Mouse (Mus musculus): ENCODE measurements around the gene Bst2.

The Bst2 gene

GRCm38 (mm10) chr8:71513018-71513754 is 24.1 kb downstream of the Bst2 start:
- no peak for DNase-seq (ENCODE audit: low read depth, low spot score)
- no peaks in the 10 kb centered on the region for H3K27me3 ChIP-seq (ENCODE audit: control insufficient read depth, insufficient read depth, low read length, poor library complexity, severe bottlenecking)
- H3K36me3 ChIP-seq (ENCODE audit: control insufficient read depth, insufficient read depth, low read length, poor library complexity, severe bottlenecking): no peaks in the 10 kb centered on the region

- no peak for DNase-seq (ENCODE audit: low read depth, low spot score)
- H3K27me3 ChIP-seq (ENCODE audit: control insufficient read depth, insufficient read depth, low read length, poor library complexity, severe bottlenecking): no peaks in the 10 kb centered on the region
- H3K36me3 ChIP-seq (ENCODE audit: control insufficient read depth, insufficient read depth, low read length, poor library complexity, severe bottlenecking): no peaks in the 10 kb centered on the region
Measured at GRCm38 (mm10) chr8:71511644-71512043, 25.6 kb downstream of the Bst2 start, which contains the start of gene Plvap. Gene Plvap (minus strand): TSS chr8:71511752.

GRCm38 (mm10) chr8:71509316-71509715 is 27.9 kb downstream of the Bst2 start:
- H3K27me3 ChIP-seq (ENCODE audit: control insufficient read depth, insufficient read depth, low read length, poor library complexity, severe bottlenecking): no peaks in the 10 kb centered on the region
- no peak for DNase-seq (ENCODE audit: low read depth, low spot score)
- no peaks in the 10 kb centered on the region for H3K36me3 ChIP-seq (ENCODE audit: control insufficient read depth, insufficient read depth, low read length, poor library complexity, severe bottlenecking)

GRCm38 (mm10) chr8:71507589-71508104 is 29.6 kb downstream of the Bst2 start:
- no peak for DNase-seq (ENCODE audit: low read depth, low spot score)
- Histone ChIP-seq H3K27me3 (ENCODE audit: control insufficient read depth, insufficient read depth, low read length, poor library complexity, severe bottlenecking) (no peaks in the 10 kb centered on the region), H3K36me3 (ENCODE audit: control insufficient read depth, insufficient read depth, low read length, poor library complexity, severe bottlenecking) (no peaks in the 10 kb centered on the region)

GRCm38 (mm10) chr8:71505979-71506378 is 31.3 kb downstream of the Bst2 start:
- DNase-seq (ENCODE audit: low read depth, low spot score): no peak
- Histone ChIP-seq H3K27me3 (ENCODE audit: control insufficient read depth, insufficient read depth, low read length, poor library complexity, severe bottlenecking) (no peaks in the 10 kb centered on the region), H3K36me3 (ENCODE audit: control insufficient read depth, insufficient read depth, low read length, poor library complexity, severe bottlenecking) (no peaks in the 10 kb centered on the region)

GRCm38 (mm10) chr8:71505326-71505725 is 31.9 kb downstream of the Bst2 start:
- DNase-seq (ENCODE audit: low read depth, low spot score): no peak
- no peaks in the 10 kb centered on the region for H3K27me3 ChIP-seq (ENCODE audit: control insufficient read depth, insufficient read depth, low read length, poor library complexity, severe bottlenecking)
- H3K36me3 ChIP-seq (ENCODE audit: control insufficient read depth, insufficient read depth, low read length, poor library complexity, severe bottlenecking): no peaks in the 10 kb centered on the region

- H3K27me3 ChIP-seq (ENCODE audit: control insufficient read depth, insufficient read depth, low read length, poor library complexity, severe bottlenecking): no peaks in the 10 kb centered on the region
- H3K36me3 ChIP-seq (ENCODE audit: control insufficient read depth, insufficient read depth, low read length, poor library complexity, severe bottlenecking): no peaks in the 10 kb centered on the region
- DNase-seq (ENCODE audit: low read depth, low spot score): no peak
Measured at GRCm38 (mm10) chr8:71504349-71504748, 32.9 kb downstream of the Bst2 start.

- no peak for DNase-seq (ENCODE audit: low read depth, low spot score)
- H3K27me3 ChIP-seq (ENCODE audit: control insufficient read depth, insufficient read depth, low read length, poor library complexity, severe bottlenecking): no peaks in the 10 kb centered on the region
- no peaks in the 10 kb centered on the region for H3K36me3 ChIP-seq (ENCODE audit: control insufficient read depth, insufficient read depth, low read length, poor library complexity, severe bottlenecking)
Measured at GRCm38 (mm10) chr8:71498816-71499690, 38.2 kb downstream of the Bst2 start.

- Histone ChIP-seq H3K36me3 (ENCODE audit: control insufficient read depth, insufficient read depth, low read length, poor library complexity, severe bottlenecking) (no peaks in the 10 kb centered on the region), H3K27me3 (ENCODE audit: control insufficient read depth, insufficient read depth, low read length, poor library complexity, severe bottlenecking) (no peaks in the 10 kb centered on the region)
- DNase-seq (ENCODE audit: low read depth, low spot score): no peak
Measured at GRCm38 (mm10) chr8:71497881-71498501, 39.3 kb downstream of the Bst2 start.

- no peaks in the 10 kb centered on the region for H3K27me3 ChIP-seq (ENCODE audit: control insufficient read depth, insufficient read depth, low read length, poor library complexity, severe bottlenecking)
- no peak for DNase-seq (ENCODE audit: low read depth, low spot score)
Measured at GRCm38 (mm10) chr8:71497077-71497645, 40.1 kb downstream of the Bst2 start.

GRCm38 (mm10) chr8:71496481-71496880 is 40.8 kb downstream of the Bst2 start:
- Histone ChIP-seq H3K36me3 (ENCODE audit: control insufficient read depth, insufficient read depth, low read length, poor library complexity, severe bottlenecking) (no peaks in the 10 kb centered on the region; the same call in 1 of the 2 replicates), H3K27me3 (ENCODE audit: control insufficient read depth, insufficient read depth, low read length, poor library complexity, severe bottlenecking) (no peaks in the 10 kb centered on the region)
- no peak for DNase-seq (ENCODE audit: low read depth, low spot score)

More at GRCm38 (mm10) chr8:71497077-71497645, 40.1 kb downstream of the Bst2 start:
- no peaks in the 10 kb centered on the region for H3K36me3 ChIP-seq (ENCODE audit: control insufficient read depth, insufficient read depth, low read length, poor library complexity, severe bottlenecking)

GRCm38 (mm10) chr8:71495811-71496210 is 41.4 kb downstream of the Bst2 start:
- H3K27me3 ChIP-seq (ENCODE audit: control insufficient read depth, insufficient read depth, low read length, poor library complexity, severe bottlenecking): no peaks in the 10 kb centered on the region
- no peak for DNase-seq (ENCODE audit: low read depth, low spot score)
- no peaks in the 10 kb centered on the region; the same call in 1 of the 2 replicates for H3K36me3 ChIP-seq (ENCODE audit: control insufficient read depth, insufficient read depth, low read length, poor library complexity, severe bottlenecking)

- H3K27me3 ChIP-seq (ENCODE audit: control insufficient read depth, insufficient read depth, low read length, poor library complexity, severe bottlenecking): no peaks in the 10 kb centered on the region
- DNase-seq (ENCODE audit: low read depth, low spot score): peak; percentile 90
- no peaks in the 10 kb centered on the region; the same call in 1 of the 2 replicates for H3K36me3 ChIP-seq (ENCODE audit: control insufficient read depth, insufficient read depth, low read length, poor library complexity, severe bottlenecking)
Measured at GRCm38 (mm10) chr8:71495039-71495438, 42.2 kb downstream of the Bst2 start.

GRCm38 (mm10) chr8:71488454-71488853 is 48.8 kb downstream of the Bst2 start:
- H3K36me3 ChIP-seq (ENCODE audit: control insufficient read depth, insufficient read depth, low read length, poor library complexity, severe bottlenecking): no peaks in the 10 kb centered on the region; the same call in 1 of the 2 replicates
- no peaks in the 10 kb centered on the region for H3K27me3 ChIP-seq (ENCODE audit: control insufficient read depth, insufficient read depth, low read length, poor library complexity, severe bottlenecking)
- DNase-seq (ENCODE audit: low read depth, low spot score): peak; percentile 95
